Mouse (Mus musculus) heart, postnatal 0 days (tissue): ENCODE results near the gene Hddc3.
A peak's percentile ranks its signal among the peaks of the same experiment; 100 is the strongest.
"Not testable (repeated sequence)": the region's sequence is repeated elsewhere in the genome, so short reads cannot be mapped to it uniquely, and the experiment has no call there.

ENCODE experiments used
- CTCF ChIP-seq: IDR thresholded peaks from 2 replicates; pipeline ENCODE4 v1.5.1; 2016; ENCODE audit warnings: antibody characterized with exemption, control low read depth, low read depth
- EP300 ChIP-seq: IDR thresholded peaks from 2 replicates; pipeline ENCODE4 v1.6.1; 2016; ENCODE audit warnings: antibody characterized with exemption, low read depth

DNA sequence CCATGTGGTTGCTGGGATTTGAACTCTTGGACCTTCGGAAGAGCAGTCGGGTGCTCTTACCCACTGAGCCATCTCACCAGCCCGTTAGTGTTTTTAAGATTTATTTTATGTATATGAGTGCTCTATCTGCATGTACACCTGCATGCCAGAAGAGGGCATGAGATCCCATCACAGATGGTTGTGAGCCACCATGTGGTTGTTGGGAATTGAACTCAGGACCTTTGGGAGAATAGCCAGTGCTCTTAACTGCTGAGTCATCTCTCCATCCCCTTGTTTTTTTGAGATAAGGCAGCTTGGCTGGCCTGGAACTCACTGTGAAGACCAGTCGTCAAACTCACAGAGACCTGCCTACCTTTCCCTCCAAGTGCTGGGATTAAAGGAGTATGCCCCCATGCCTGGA, 53.5 kb downstream of the Hddc3 start:
- not testable (repeated sequence) for TF ChIP-seq EP300
- TF ChIP-seq CTCF: peak; percentile 39
